31 mouse cellular contexts compared by ENCODE assay signal in genomic region chr7:30878950-30879349, GRCm38 (mm10). TPM values are rescaled to one million over a fixed set of nuclear protein-coding genes. Genes with fewer than 3 reads are reported as not detected.
DNase-seq lines count a peak whose midpoint lies in the region; ATAC-seq lines count a peak whose summit lies in the region.
"Had no signal": no experiment of that assay in that cellular context is flagged by ENCODE, and none has a peak within 500 bp of the region (broad histone marks: within the 10 kb centered on the region; RNA-seq: fewer than 3 reads in every experiment).

No protein-coding gene starts in this region.

- DNase-seq in spleen, adult 18-20 months: peak; percentile 50 to 52
- DNase-seq in spleen, postnatal 14 days (ENCODE audit: low spot score in 2 of 2): no peak
- peak; percentile 67 for DNase-seq in A20 (ENCODE audit: low read depth, low spot score)
- DNase-seq in B cell, adult 2 months: peak; percentile 61 to 64
- no peak for DNase-seq in urinary bladder, adult 2 months (ENCODE audit: low spot score)
- no peak for DNase-seq in midbrain, embryonic 10.5 days (ENCODE audit: low spot score)
- DNase-seq: adrenal gland, adult 8-10 months; adrenal gland, postnatal 25 days; cerebellum, adult 11 months; cerebellum, adult 2 months; cerebellum, adult 9-11 months; cerebellum, postnatal 25 days; gastrocnemius, postnatal 25 days; heart, adult 18-20 months; heart, postnatal 10 days; heart, postnatal 4 days had no signal

- H3K27me3 ChIP-seq in midbrain, embryonic 10.5 days (ENCODE audit: low read depth, poor library complexity, severe bottlenecking): no peaks in the 10 kb centered on the region
- H3K27me3 ChIP-seq: embryonic facial prominence, embryonic 12.5 days; embryonic facial prominence, embryonic 15.5 days; forebrain, embryonic 12.5 days; forebrain, embryonic 15.5 days had no signal

- no peaks in the 10 kb centered on the region for H3K36me3 ChIP-seq in midbrain, embryonic 10.5 days
- H3K36me3 ChIP-seq: embryonic facial prominence, embryonic 12.5 days; embryonic facial prominence, embryonic 15.5 days; forebrain, embryonic 12.5 days; forebrain, embryonic 15.5 days; heart, embryonic 12.5 days; heart, embryonic 15.5 days had no signal

- no peaks in the 10 kb centered on the region for H3K4me1 ChIP-seq in midbrain, embryonic 10.5 days
- H3K4me1 ChIP-seq: embryonic facial prominence, embryonic 12.5 days; embryonic facial prominence, embryonic 15.5 days; forebrain, embryonic 12.5 days; forebrain, embryonic 15.5 days; heart, embryonic 12.5 days; heart, embryonic 15.5 days had no signal

- no peak overlapping the region for H3K4me3 ChIP-seq in midbrain, embryonic 10.5 days
- H3K4me3 ChIP-seq: embryonic facial prominence, embryonic 12.5 days; embryonic facial prominence, embryonic 15.5 days; forebrain, embryonic 12.5 days; forebrain, embryonic 15.5 days; heart, embryonic 12.5 days; heart, embryonic 15.5 days had no signal

- no peak overlapping the region for H3K27ac ChIP-seq in midbrain, embryonic 10.5 days (replicated peaks)
- H3K27ac ChIP-seq: embryonic facial prominence, embryonic 12.5 days; embryonic facial prominence, embryonic 15.5 days; forebrain, embryonic 12.5 days; forebrain, embryonic 15.5 days; heart, embryonic 15.5 days; hindbrain, embryonic 14.5 days; hindbrain, postnatal 0 days had no signal

- ATAC-seq in neutrophil, adult 5-6 weeks (ENCODE audit: extremely low read depth, insufficient number of reproducible peaks, low FRiP score, poor library complexity, severe bottlenecking): peak; percentile 76
- no peak for ATAC-seq in cerebellum, adult (ENCODE audit: insufficient number of reproducible peaks, low FRiP score, low TSS enrichment)
- ATAC-seq: forebrain, embryonic 15.5 days; hindbrain, postnatal 0 days had no signal

- no peaks in the 10 kb centered on the region for H3K9me3 ChIP-seq in midbrain, embryonic 10.5 days (replicated peaks)
- H3K9me3 ChIP-seq: embryonic facial prominence, embryonic 12.5 days; embryonic facial prominence, embryonic 15.5 days; forebrain, embryonic 12.5 days; forebrain, embryonic 15.5 days; heart, embryonic 12.5 days; heart, embryonic 15.5 days had no signal

- 84% methylated on average over 6 of the region's 6 CpGs for WGBS in midbrain, embryonic 10.5 days

RNA-seq across cellular contexts. Expression of gene Cd22, which starts 1.2 kb away (rescaled TPM):
- 493 and 656 TPM in 2 replicates for total RNA-seq in neutrophil, adult 5-6 weeks (2017)
- 0.49 and 0.58 TPM in 2 replicates for polyA plus RNA-seq in urinary bladder, adult 2 months (2012; rRNA removed)
- polyA plus RNA-seq in midbrain, embryonic 10.5 days (2016; fragmentation: Nextera tagmentation; extraction: Ambion mirVana): 0.02 TPM in 1 of 2 replicates, not detected in the other
- total RNA-seq: gastrocnemius, adult 8-10 months; MEL had no signal
- polyA plus RNA-seq: forebrain, embryonic 12.5 days; forebrain, embryonic 15.5 days; heart, embryonic 12.5 days; heart, embryonic 15.5 days; hindbrain, embryonic 11.5 days; hindbrain, embryonic 14.5 days had no signal

RNA-seq across cellular contexts. Expression of gene Ffar1, which starts 17.6 kb away (rescaled TPM):
- 25.6 and 25.8 TPM in 2 replicates for total RNA-seq in neutrophil, adult 5-6 weeks (2017)
- not detected in 2 replicates for polyA plus RNA-seq in urinary bladder, adult 2 months (2012; rRNA removed)
- not detected in 2 replicates for polyA plus RNA-seq in midbrain, embryonic 10.5 days (2016; fragmentation: Nextera tagmentation; extraction: Ambion mirVana)
- total RNA-seq: adrenal gland, adult 8-10 months; adrenal gland, postnatal 25 days; common myeloid progenitor, adult 5-6 weeks; gastrocnemius, adult 8-10 months; gastrocnemius, postnatal 25 days; heart, postnatal 4 days; hindbrain, postnatal 0 days; MEL had no signal
- polyA plus RNA-seq: cerebellum, adult 2 months; embryonic facial prominence, embryonic 12.5 days; embryonic facial prominence, embryonic 15.5 days; forebrain, embryonic 12.5 days; forebrain, embryonic 15.5 days; heart, embryonic 12.5 days; heart, embryonic 15.5 days; hindbrain, embryonic 11.5 days; hindbrain, embryonic 14.5 days; hindbrain, postnatal 0 days had no signal

RNA-seq across cellular contexts. Expression of gene Ffar3, which starts 23.0 kb away (rescaled TPM):
- 0.70 and 0.98 TPM in 2 replicates for total RNA-seq in neutrophil, adult 5-6 weeks (2017)
- polyA plus RNA-seq in urinary bladder, adult 2 months (2012; rRNA removed): not detected in 2 replicates
- polyA plus RNA-seq in midbrain, embryonic 10.5 days (2016; fragmentation: Nextera tagmentation; extraction: Ambion mirVana): not detected in 2 replicates
- total RNA-seq: common myeloid progenitor, adult 5-6 weeks; gastrocnemius, adult 8-10 months; gastrocnemius, postnatal 25 days; heart, adult 18-20 months; heart, postnatal 10 days; heart, postnatal 4 days; MEL had no signal
- polyA plus RNA-seq: cerebellum, adult 2 months; embryonic facial prominence, embryonic 15.5 days; forebrain, embryonic 12.5 days; forebrain, embryonic 15.5 days; gonadal fat pad, adult 2 months; heart, embryonic 12.5 days; heart, embryonic 15.5 days; hindbrain, embryonic 11.5 days; hindbrain, embryonic 14.5 days had no signal

RNA-seq across cellular contexts. Expression of gene Mag, which starts 35.7 kb away (rescaled TPM):
- total RNA-seq in neutrophil, adult 5-6 weeks (2017): 0.49 and 0.70 TPM in 2 replicates
- polyA plus RNA-seq in urinary bladder, adult 2 months (2012; rRNA removed): 0.81 and 1.1 TPM in 2 replicates
- 0.22 and 0.52 TPM in 2 replicates for polyA plus RNA-seq in midbrain, embryonic 10.5 days (2016; fragmentation: Nextera tagmentation; extraction: Ambion mirVana)
- total RNA-seq: common myeloid progenitor, adult 5-6 weeks; MEL had no signal
- polyA plus RNA-seq: heart, embryonic 12.5 days had no signal

RNA-seq across cellular contexts. Expression of gene Hamp2, which starts 45.5 kb away (rescaled TPM):
- total RNA-seq in neutrophil, adult 5-6 weeks (2017): not detected in 2 replicates
- polyA plus RNA-seq in urinary bladder, adult 2 months (2012; rRNA removed): not detected in 2 replicates
- polyA plus RNA-seq in midbrain, embryonic 10.5 days (2016; fragmentation: Nextera tagmentation; extraction: Ambion mirVana): not detected in 2 replicates
- total RNA-seq: common myeloid progenitor, adult 5-6 weeks; gastrocnemius, adult 8-10 months; gastrocnemius, postnatal 25 days; hindbrain, postnatal 0 days; MEL had no signal
- polyA plus RNA-seq: cerebellum, adult 2 months; embryonic facial prominence, embryonic 12.5 days; embryonic facial prominence, embryonic 15.5 days; forebrain, embryonic 12.5 days; forebrain, embryonic 15.5 days; heart, embryonic 12.5 days; heart, embryonic 15.5 days; hindbrain, embryonic 11.5 days; hindbrain, embryonic 14.5 days; hindbrain, postnatal 0 days had no signal

Comparison
In these comparisons a context has a peak if more than half of its experiments do, and no peak if none do; other contexts are left out.
1. DNase-seq: peak in spleen, adult 18-20 months (2 of 2), A20 (single experiment) and B cell, adult 2 months (2 of 2); none in spleen, postnatal 14 days (0 of 2), urinary bladder, adult 2 months (single experiment) and midbrain, embryonic 10.5 days (single experiment).